Mouse (Mus musculus) cortical plate, adult 2 months (tissue): ENCODE measurements around the gene Cyb561.

Experiments used
- CTCF ChIP-seq: fragments of 200-500 bp; IDR thresholded peaks from 2 replicates; pipeline ENCODE4 v1.5.1; 2011; ENCODE audit warnings: mild to moderate bottlenecking, control low read depth, low read length; ENCODE audit not compliant: insufficient read depth; ENCODE audit errors: extremely low read depth
- POLR2A ChIP-seq: fragments of 200-500 bp; IDR thresholded peaks from 2 replicates; pipeline ENCODE4 v1.6.1; 2011; ENCODE audit warnings: mild to moderate bottlenecking, low read length, control low read depth; ENCODE audit not compliant: insufficient read depth; ENCODE audit errors: extremely low read depth

- no peak for TF ChIP-seq CTCF
- TF ChIP-seq POLR2A, result no peak
These were observed 11.6 kb upstream of the Cyb561 start for GRCm38 (mm10) chr11:105964691-105965090.
